Mouse (Mus musculus): ENCODE measurements at regions not wholly inside any gene's neighbourhood (a gene's known extent, or its start where the extent isn't known, plus 50 kb on each side); places are given as distances from the start of the nearest gene placed in this dataset.

DNA sequence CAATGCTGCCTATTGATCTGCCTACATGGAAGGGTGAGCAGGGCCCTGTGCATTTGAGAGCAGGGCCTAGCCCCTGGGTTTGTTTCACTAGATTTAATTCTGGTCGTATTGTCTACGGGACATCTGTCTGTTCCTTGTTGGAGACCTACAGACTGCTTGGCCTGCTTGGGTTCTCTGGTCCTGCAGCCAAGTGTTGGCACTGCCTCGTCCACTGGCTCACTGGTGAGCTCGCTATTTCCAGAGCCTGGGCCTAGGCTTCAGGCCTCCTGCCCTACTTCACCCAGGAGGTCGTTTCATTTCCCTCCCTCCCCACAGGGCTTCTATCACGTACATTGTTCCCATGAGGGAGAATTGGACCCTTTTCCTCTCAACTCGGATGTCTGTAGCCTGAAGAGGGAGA lies 62.2 kb upstream of the Blcap start:
- Histone ChIP-seq H3K4me3 (ENCODE audit: insufficient read depth, low read length) (no peak overlapping the region), H3K27ac (ENCODE audit: insufficient read depth, low read depth, low read length) (no peak overlapping the region), H3K4me1 (ENCODE audit: control insufficient read depth, insufficient read depth, low read length) (no peaks in the 10 kb centered on the region)
- TF ChIP-seq CTCF (IDR thresholded peaks at IDR 0.05; ENCODE audit: low read depth, low read length) (no peak), POLR2A (IDR thresholded peaks at IDR 0.05; ENCODE audit: borderline replicate concordance, low read depth, low read length) (no peak)

DNA sequence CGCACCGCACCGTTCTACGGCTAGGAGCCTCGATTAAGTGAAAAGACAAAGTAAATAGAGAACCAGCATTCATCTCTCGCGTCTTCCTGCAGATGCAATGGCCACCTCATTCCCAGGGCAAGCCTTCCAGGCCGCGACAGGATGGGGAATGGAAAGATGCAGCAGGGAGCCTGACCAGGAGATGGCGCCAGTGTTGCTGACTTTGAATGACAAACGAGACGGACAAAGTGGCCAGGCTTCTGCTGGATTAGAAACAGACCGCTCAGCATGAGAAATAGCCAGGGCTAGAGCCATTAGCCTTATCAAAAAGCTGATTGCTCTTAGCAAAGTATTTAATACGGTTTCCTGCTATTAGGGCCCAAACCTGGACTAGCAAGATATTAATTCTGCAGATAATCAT lies 64.6 kb upstream of the Blcap start:
- no peak overlapping the region for H3K4me3 ChIP-seq (ENCODE audit: insufficient read depth, low read length)
- H3K27ac ChIP-seq (ENCODE audit: insufficient read depth, low read depth, low read length) = no peak overlapping the region
- no peaks in the 10 kb centered on the region; the same call in 1 of the 2 replicates for H3K4me1 ChIP-seq (ENCODE audit: control insufficient read depth, insufficient read depth, low read length)
- TF ChIP-seq POLR2A (IDR thresholded peaks at IDR 0.05; ENCODE audit: borderline replicate concordance, low read depth, low read length) (no peak), CTCF (IDR thresholded peaks at IDR 0.05; ENCODE audit: low read depth, low read length) (peak; percentile 84)

DNA sequence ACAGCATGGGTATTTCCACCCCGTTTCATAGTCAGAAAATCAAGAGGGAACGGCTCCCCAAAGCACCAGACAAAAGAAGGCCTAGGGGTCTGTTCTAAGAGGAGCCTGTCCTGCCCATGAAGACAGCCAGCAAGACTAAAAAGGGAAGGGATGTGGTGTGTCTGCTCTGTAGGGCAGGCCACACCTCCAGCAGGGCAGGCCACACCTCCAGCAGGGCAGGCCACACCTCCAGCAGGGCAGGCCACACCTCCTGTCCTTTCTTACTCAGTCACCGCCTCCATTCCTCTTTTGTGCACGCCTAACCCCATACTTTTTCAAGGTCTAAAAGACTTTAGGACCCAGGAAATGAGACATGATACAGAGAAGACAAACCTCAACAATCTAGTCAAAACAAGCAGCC lies 69.8 kb upstream of the Blcap start:
- no peak overlapping the region for H3K4me3 ChIP-seq (ENCODE audit: insufficient read depth, low read length)
- H3K27ac ChIP-seq (ENCODE audit: insufficient read depth, low read depth, low read length) = no peak overlapping the region
- no peak for TF ChIP-seq POLR2A (IDR thresholded peaks at IDR 0.05; ENCODE audit: borderline replicate concordance, low read depth, low read length)
- no peak for TF ChIP-seq CTCF (IDR thresholded peaks at IDR 0.05; ENCODE audit: low read depth, low read length)
- H3K4me1 ChIP-seq (ENCODE audit: control insufficient read depth, insufficient read depth, low read length) = no peaks in the 10 kb centered on the region; the same call in 1 of the 2 replicates

DNA sequence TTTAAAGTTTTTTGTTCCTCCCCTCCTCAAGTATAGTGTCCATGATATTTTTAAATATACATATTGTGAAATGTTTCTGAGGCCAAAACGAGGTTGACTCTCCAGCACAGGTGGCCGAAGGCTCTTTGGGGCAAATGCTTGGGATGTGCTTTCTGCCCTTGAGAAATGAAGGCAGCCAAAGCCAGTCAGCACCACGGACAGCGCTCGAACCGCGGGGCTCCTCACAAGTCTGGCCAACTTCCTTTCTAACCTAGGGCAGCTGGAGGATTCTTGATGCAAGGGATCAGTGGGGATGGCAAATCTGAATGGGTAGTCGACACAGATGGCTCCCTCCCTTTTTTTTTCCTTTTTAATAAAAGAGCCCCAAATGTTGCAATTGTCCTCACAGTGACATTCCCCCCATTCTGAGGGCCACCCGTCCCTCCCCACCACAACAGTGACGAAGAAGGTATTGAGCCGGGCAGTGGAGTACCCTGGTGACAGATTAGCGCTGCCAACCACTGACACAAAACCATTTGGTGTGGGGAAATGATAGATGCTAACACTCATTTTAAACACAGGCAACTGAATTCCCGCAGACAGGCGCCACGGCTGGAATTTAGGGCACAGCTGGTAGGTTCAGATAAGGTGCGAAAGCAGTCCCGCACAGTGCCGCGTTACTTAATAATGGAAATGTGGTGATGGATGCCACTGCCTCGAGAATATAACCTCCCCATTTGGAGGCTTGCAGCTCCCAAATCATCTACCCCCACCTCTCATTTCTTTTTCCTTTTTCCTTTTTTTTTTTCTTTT lies 73.4 kb upstream of the Ctnnbl1 start:
- Histone ChIP-seq H3K27ac (ENCODE audit: insufficient read depth, low read depth, low read length) (no peak overlapping the region), H3K4me3 (ENCODE audit: insufficient read depth, low read length) (no peak overlapping the region)

DNA sequence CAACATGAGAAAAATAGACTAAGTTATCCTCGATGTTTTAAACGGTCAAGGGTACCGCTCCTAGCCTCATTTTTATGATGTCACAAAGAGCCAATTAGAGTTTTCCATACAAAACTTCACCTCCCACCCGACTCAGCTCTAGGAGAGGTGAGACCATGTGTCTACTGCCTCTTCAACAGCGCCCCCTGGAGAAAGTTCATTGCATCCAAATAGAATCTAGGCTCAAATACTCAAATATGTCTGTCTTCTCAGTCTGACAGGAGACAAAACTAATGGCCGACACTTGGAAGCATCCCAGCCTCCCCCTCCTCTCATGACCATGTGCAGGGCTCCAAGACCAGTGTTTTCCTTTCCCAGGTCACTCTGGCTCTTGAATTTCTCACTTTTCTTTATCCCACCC lies 72.7 kb upstream of the Ctnnbl1 start:
- H3K4me1 ChIP-seq (ENCODE audit: control insufficient read depth, insufficient read depth, low read length) = no peaks in the 10 kb centered on the region
- H3K4me3 ChIP-seq (ENCODE audit: insufficient read depth, low read length) = no peak overlapping the region
- TF ChIP-seq CTCF (IDR thresholded peaks at IDR 0.05; ENCODE audit: low read depth, low read length) = no peak
- no peak for TF ChIP-seq POLR2A (IDR thresholded peaks at IDR 0.05; ENCODE audit: borderline replicate concordance, low read depth, low read length)
- no peak overlapping the region for H3K27ac ChIP-seq (ENCODE audit: insufficient read depth, low read depth, low read length)

More for the DNA sequence above, 73.4 kb upstream of the Ctnnbl1 start:
- TF ChIP-seq POLR2A (IDR thresholded peaks at IDR 0.05; ENCODE audit: borderline replicate concordance, low read depth, low read length) (no peak), CTCF (IDR thresholded peaks at IDR 0.05; ENCODE audit: low read depth, low read length) (no peak)
- H3K4me1 ChIP-seq (ENCODE audit: control insufficient read depth, insufficient read depth, low read length) = no peaks in the 10 kb centered on the region

DNA sequence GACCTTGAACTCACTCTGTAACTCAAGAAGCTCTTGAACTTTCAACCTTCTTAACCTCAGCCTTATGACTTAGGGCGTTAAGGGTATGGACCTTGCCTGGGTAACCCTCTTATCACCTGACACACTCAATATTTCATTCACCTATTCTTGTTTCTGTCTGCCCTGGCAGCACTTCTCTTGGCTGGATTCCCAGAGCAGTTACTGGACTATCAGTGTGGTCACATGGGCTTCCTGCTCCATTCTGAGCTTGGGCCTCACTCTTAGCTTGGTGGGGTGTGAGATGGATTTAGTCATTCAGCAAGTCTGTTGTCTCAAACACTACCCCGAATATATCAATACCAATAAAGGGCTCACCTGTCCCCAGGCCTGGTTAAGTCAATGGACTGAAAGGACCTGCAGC lies 67.0 kb upstream of the Ctnnbl1 start:
- H3K27ac ChIP-seq (ENCODE audit: insufficient read depth, low read depth, low read length) = no peak overlapping the region
- no peaks in the 10 kb centered on the region for H3K4me1 ChIP-seq (ENCODE audit: control insufficient read depth, insufficient read depth, low read length)
- TF ChIP-seq POLR2A (IDR thresholded peaks at IDR 0.05; ENCODE audit: borderline replicate concordance, low read depth, low read length) (no peak), CTCF (IDR thresholded peaks at IDR 0.05; ENCODE audit: low read depth, low read length) (no peak)
- H3K4me3 ChIP-seq (ENCODE audit: insufficient read depth, low read length) = no peak overlapping the region

DNA sequence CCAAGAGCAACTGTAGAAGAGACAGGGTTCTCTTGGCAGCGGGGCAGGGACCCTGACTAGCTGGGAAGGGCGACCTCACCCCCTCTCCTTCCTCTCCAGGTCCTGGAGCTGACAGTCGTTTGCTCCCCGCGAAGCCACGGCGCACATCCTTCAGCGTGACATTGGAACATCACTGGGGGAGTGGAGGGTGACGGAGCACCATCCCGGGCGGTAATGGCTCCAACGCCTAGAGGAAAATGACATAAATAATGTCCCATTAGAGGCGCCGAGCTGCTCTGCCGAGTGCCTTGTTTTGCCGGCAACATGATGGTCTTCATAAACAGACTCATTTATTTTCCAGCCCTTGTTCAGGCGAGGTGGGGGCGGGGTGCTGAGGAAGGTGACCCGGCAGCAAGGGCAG lies 62.3 kb upstream of the Ctnnbl1 start:
- no peak for TF ChIP-seq CTCF (IDR thresholded peaks at IDR 0.05; ENCODE audit: low read depth, low read length)
- TF ChIP-seq POLR2A (IDR thresholded peaks at IDR 0.05; ENCODE audit: borderline replicate concordance, low read depth, low read length) = no peak
- Histone ChIP-seq H3K27ac (ENCODE audit: insufficient read depth, low read depth, low read length) (no peak overlapping the region), H3K4me3 (ENCODE audit: insufficient read depth, low read length) (no peak overlapping the region), H3K4me1 (ENCODE audit: control insufficient read depth, insufficient read depth, low read length) (no peaks in the 10 kb centered on the region)

DNA sequence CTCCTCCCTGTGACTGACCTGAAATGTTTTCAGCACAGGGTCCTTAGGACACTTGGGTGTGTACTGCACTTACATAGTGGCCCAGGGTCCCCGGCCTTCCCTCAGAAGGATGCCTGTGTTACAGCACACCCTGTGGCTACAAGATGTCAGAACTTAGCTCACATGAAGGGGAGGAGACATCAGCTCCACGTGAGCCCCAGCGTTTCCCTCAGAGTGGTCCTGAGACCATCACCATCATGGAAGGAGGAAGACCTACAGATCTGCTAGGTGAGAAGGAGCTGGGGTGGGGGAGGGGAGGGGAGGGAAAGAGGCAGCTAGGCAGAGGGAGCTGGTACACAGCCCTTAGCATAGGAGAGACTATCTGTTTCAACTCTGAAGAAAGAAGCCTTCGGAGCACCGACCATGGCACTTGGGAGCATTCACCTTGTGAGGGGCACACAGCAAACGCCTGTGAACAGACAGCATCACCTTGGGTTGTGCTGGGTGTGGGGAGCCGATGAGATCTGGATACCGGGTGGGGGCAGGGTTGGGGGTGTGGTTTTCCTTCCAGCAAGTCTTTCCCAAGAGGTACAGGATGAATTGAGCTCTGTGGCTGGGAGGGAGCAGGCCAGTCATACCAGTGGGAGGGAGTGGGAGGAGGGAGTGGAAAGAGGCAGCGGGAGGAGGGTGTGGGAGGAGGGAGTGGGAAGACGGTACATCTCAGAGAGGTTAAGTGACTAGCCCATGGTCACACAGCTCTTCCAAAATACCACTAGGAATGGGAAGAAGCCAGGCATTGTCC lies 60.6 kb upstream of the Ctnnbl1 start:
- no peak overlapping the region for H3K27ac ChIP-seq (ENCODE audit: insufficient read depth, low read depth, low read length)
- TF ChIP-seq POLR2A (IDR thresholded peaks at IDR 0.05; ENCODE audit: borderline replicate concordance, low read depth, low read length) (no peak), CTCF (IDR thresholded peaks at IDR 0.05; ENCODE audit: low read depth, low read length) (no peak)
- H3K4me1 ChIP-seq (ENCODE audit: control insufficient read depth, insufficient read depth, low read length) = no peaks in the 10 kb centered on the region
- H3K4me3 ChIP-seq (ENCODE audit: insufficient read depth, low read length) = no peak overlapping the region

DNA sequence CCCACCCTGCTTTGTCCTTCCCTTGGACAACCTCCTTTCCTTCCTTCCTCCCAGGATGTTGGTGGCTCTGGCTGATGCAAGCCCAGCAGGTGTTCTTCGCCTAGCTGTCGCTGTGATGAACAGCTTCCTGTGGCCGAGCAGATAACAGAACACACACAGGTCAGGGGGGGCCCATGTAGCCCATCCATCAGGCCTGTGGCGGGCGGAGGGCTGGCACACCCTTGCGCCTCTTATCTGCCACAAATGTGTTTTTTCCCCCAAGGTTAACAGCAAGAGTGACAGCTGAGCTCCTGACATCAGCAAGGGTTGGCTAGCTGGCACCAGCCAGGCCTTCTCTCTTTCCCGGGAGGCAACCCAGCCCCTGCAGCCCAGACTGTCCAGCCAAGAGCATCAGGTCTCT lies 59.9 kb upstream of the Ctnnbl1 start:
- TF ChIP-seq POLR2A (IDR thresholded peaks at IDR 0.05; ENCODE audit: borderline replicate concordance, low read depth, low read length) (no peak), CTCF (IDR thresholded peaks at IDR 0.05; ENCODE audit: low read depth, low read length) (no peak)
- Histone ChIP-seq H3K27ac (ENCODE audit: insufficient read depth, low read depth, low read length) (no peak overlapping the region), H3K4me1 (ENCODE audit: control insufficient read depth, insufficient read depth, low read length) (no peaks in the 10 kb centered on the region), H3K4me3 (ENCODE audit: insufficient read depth, low read length) (no peak overlapping the region)

DNA sequence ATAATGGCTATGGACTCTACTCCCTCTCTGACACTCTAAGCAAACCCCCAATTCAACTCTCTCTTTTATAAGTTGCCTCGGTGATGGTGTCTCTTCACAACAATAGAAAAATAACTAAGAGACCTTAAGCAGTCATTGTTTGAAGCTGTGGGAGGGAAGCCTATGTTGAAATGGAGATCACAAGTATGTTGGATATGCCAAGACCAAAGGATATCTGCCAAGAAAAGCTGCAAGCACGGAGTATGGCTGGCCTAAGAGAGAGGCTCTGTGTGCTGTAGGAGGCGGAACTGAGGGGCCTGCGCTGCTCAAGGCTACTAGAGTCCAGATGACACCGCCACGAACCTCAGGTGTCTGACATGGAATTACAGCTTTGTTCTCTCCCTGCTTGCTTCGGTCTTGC lies 55.3 kb upstream of the Ctnnbl1 start:
- Histone ChIP-seq H3K27ac (ENCODE audit: insufficient read depth, low read depth, low read length) (no peak overlapping the region), H3K4me3 (ENCODE audit: insufficient read depth, low read length) (no peak overlapping the region)

More for the DNA sequence above, 55.3 kb upstream of the Ctnnbl1 start:
- no peak for TF ChIP-seq POLR2A (IDR thresholded peaks at IDR 0.05; ENCODE audit: borderline replicate concordance, low read depth, low read length)
- TF ChIP-seq CTCF (IDR thresholded peaks at IDR 0.05; ENCODE audit: low read depth, low read length) = no peak
- H3K4me1 ChIP-seq (ENCODE audit: control insufficient read depth, insufficient read depth, low read length) = no peaks in the 10 kb centered on the region

All from bone marrow macrophage, adult 2 months (primary cell).